Mouse (Mus musculus): ENCODE data around the gene Mx1.

DNA sequence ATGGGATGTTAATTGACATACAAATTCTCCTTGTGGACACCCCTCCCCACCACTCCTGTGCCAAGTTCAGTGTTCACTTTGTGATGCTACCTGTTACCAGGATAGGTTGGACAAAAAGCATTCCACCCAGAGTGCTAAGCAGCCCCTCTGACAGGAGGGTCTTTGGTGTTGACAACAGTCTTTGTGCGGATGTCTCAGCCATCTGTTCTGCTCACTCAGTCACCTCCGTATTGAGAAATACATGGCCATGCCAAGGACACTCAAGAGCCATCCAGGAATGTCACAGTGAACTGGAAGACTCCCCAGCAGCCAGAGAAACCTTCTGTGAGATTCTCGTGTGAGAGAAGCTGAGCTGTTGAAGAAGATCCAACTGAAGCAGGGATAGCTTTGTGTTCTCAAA lies 24.5 kb downstream of the Mx1 start:
- no peak for TF ChIP-seq CTCF (conservative IDR thresholded peaks at IDR 0.05; ENCODE audit: low read length)
- no peak for TF ChIP-seq POU5F1 (IDR thresholded peaks at IDR 0.05; ENCODE audit: borderline replicate concordance, low read length)

Measured in E14TG2a.4 (cell line).